Mouse (Mus musculus) ZHBTc4 (cell line): Measurements from ENCODE around the gene 2900011O08Rik.

Experiments
- DNase-seq: peaks from one replicate; pipeline ENCODE4 v3.0.0-alpha.2; 2011; ENCODE audit warnings: low read depth, low spot score

The 2900011O08Rik gene

DNA sequence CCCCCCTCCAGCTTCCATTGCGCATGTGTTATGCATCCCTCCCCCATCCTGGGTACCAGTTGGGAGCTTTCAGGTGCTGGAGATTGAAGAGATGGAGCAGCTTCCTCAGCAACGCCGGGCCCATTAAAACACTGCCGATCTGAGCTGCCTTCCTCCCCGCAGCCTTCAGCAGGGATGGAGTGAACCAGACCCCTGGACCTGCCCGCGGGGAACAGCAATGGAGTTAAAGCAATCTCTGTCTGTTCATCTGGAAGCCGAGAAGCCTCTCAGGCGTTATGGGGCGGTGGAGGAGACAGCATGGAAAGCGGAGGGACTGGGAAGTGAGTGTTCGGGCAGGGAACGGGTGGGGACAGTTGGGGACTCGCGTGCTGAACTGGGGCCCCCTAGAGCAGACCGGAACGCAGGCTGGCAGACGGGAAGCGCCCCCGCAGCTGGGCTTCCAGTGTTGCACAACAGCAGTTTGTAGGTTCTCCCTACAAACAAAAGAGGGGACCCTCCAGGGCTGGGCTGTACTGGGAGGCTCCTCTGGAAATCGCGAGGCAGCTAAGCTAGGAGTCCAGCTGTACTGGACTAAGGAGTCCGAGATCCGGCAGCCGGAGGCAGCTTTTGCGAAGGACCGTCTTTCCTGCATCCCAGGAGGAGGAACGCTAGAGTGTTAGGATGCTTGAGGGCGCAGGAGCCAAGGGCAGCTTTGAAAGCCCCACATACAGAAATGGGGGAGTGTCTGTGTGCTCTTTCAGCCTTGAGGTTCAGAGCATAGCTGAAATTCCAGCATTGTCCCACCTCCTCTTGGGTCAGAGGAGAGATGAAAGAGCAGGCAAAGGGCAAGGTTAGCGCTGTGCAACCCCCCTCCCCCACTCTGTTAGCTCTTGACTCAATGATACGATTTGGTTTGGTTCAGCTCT, at the start of gene 2900011O08Rik, which contains the start of gene Ifitm7:
Gene 2900011O08Rik, plus strand, starts transcription at position 31 of the 905 bp plus-strand sequence.
Gene Ifitm7, minus strand, starts transcription at position 315 of the 905 bp plus-strand sequence.
- peak; percentile 96 for DNase-seq

DNA sequence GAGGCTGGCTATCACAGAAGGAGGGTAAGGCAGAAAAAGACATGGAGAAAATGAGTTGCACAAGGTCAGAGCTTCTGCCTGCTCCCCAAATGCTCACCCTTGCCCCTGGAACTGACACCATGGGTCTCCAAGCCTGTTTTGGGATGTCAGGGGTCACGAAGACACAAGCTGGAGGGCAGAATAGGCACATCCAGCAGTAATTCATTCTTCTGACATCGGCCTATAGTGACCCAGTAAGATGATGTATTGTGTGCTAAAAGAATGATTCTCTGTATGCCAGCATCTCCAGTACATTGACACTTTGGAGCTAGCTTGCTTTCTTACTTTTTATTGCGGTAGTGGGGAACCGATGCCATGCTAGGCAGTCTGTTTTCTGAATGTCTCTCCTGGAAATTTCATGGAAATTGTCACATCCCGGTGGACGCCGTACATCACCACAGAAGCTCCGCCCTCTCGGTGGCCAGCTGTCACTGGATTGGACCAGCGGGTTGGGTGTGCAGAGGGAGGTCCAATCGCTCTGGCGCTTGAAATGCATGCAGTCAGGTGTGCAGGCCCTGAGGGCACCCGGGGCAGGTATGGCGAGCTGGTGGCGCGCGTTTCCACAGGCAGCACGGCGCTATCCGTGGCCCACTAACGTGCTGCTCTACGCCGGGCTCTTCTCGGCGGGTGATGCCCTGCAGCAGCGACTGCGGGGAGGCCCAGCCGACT, 46.1 kb upstream of the 2900011O08Rik start:
- DNase-seq, result peak; percentile 95

DNA sequence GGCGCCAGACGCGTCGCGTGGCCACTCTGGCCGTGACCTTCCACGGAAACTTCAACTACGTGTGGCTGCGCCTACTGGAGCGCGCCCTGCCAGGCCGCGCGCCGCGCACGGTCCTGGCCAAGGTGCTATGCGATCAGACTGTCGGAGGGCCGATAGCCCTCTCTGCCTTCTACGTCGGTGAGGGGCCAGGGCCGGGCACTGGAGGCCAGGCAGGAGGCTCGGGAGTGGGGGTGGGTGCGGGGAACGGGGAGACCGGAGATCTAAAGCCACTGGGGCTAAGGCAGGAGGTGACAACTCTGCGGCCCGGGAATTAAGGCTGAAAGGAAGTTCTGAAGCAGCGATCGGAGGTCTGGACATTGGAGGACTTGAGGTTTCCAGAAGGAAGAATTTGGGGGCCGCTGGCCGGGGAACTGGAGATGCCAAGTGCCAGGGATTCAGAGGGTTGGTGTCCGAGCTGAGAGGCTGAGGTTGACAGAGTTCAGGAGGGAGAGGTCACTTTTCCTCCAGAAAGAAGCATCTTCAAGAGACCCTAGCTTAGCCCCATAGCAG, 45.5 kb upstream of the 2900011O08Rik start:
- DNase-seq, result no peak

DNA sequence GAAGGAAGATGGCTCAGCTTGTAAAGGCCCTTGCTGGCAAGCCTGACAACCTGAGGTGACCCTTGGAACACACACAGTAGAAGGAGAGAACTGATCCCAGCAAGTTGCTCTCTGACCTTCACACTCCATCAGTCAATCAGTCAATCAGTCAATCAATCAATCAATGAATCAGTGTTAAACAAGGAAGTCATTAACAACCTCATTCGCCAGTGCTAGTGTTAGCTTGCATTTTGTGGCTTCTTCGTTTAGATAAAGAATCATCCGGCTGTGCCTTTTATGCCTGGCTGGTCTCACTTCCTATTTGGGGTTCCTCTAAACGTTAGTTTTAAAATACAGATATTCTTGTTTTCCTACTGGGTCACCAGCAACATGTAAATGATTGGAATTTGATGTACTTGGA, 42.2 kb upstream of the 2900011O08Rik start:
- DNase-seq, result no peak

GRCm38 (mm10) chr16:13944752-13945151, 41.7 kb upstream of the 2900011O08Rik start:
- DNase-seq, result no peak

DNA sequence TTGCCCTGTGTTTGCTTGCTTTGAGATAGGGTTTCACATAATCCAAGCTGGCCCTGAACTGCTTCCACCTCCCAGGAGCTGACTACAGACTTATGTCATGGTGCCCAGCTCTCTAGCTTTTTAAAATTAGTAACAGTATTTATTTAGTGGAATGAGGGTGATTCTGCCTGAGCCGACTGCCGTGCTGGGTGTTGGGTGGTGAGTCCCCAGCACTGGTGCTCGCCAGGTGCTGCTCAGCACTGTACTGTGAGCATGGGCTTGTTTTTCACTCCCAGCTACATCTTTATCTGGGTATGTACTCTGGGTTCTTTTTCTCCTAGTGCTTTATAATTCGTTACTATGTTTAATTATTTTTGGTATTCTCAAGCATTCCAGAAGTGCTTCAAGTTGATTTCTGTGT, 41.3 kb upstream of the 2900011O08Rik start:
- DNase-seq, result no peak

DNA sequence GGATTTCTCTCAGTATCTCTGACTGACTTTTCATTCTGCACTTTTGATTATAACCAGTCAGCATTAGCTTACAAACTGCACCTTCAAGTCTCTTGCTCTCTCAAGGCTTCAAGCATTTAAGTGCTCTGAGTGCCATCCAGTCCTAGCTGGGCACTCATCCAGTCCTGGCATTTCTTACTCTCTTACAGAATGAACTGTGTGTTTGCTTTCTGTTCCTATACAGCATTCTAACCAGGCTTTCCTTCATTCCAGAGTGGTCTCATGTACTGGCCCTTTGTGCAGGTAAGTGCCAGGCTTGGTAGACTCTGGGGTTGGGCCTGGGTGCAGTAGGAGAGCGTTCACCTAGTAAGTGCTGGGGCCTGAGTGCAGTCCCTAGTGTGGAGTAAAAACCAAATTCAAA, 40.1 kb upstream of the 2900011O08Rik start:
- DNase-seq, result no peak

- peak; percentile 69 for DNase-seq
Measured at GRCm38 (mm10) chr16:13951245-13951644, 35.2 kb upstream of the 2900011O08Rik start.

GRCm38 (mm10) chr16:13962053-13962452, 24.4 kb upstream of the 2900011O08Rik start:
- no peak for DNase-seq

DNA sequence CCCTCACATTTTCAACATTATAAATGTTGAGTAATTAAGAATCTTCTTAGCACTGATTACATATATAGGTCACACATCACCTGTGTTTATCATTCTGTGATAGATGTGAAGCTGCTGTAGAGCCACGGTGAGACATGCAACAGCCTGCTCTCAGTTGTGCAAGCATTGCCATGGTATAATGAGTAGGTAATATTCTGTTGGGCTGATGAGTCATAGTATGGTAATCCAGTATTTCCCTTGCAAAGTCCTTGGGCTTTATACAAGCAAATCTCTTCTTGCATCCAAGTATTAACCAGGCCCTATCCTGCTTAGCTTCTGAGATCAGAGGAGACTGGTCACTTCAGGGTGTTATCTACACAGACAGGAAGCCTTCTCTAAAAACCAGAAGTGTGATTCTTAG, 17.3 kb upstream of the 2900011O08Rik start:
- DNase-seq, result no peak

GRCm38 (mm10) chr16:13972051-13972450, 14.4 kb upstream of the 2900011O08Rik start:
- peak; percentile 79 for DNase-seq

GRCm38 (mm10) chr16:13976358-13976896, 10.0 kb upstream of the 2900011O08Rik start:
- peak; percentile 87 for DNase-seq

DNA sequence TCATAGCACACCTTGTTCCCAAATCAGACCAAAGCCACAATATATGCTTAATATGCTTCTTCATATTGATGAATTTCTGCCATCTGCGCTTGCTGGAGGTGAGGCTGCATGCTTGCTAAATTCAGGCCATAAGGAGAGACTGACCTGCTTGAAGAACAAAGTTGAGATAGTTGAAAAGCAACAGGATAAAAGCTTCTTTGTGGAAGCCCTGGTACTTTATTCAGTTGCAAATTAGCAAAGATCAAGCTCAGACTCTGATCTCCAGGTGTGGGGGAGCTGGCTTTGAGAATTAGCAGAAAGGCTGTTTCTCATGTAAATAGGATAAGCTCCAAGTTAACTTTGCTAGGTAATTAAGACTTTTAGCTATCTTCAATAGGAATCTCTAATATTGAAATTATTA, 9.4 kb upstream of the 2900011O08Rik start:
- peak; percentile 90 for DNase-seq

- peak; percentile 83 for DNase-seq
Measured at GRCm38 (mm10) chr16:13981726-13982125, 4.7 kb upstream of the 2900011O08Rik start.

GRCm38 (mm10) chr16:13983161-13983560, 3.2 kb upstream of the 2900011O08Rik start:
- no peak for DNase-seq

DNA sequence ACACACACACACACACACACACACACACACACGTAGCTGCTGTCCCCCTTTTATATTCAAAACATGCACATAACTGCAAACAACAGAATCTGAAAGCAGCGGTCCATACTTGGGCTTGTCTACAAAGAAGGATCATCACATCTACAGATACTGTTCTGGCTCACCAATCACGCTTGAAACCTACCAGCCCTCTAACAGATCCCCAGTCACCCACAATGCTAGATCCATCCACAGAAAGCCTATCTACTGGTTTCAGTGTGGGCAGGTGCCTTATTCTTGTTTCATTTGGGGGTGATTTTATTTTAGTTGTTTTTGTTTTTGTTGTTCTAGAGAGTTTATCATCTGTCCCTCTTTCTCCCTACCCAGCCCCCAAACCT, 219 bp upstream of the 2900011O08Rik start:
- peak; percentile 39 for DNase-seq

GRCm38 (mm10) chr16:13992518-13993248, 6.3 kb downstream of the 2900011O08Rik start:
- DNase-seq, result no peak

DNA sequence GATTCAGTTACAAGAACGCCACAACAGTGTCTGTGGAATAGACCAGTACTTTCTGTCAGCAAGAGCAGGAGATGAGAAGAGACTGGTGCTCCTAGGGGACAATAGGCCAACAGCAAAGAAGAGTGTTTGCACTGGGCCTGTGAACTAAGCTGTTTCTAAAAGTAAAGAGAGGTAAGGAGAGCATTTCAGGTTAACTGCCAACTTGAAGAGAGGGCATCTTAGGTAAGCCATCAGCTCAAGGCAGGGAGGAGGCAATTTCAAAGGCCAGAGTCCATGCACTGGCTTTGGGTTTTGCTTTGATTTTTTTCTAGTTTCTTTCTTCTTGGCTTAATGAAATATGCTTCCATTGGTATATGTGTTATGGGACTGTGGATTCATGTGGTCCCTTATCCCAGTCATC, 7.7 kb downstream of the 2900011O08Rik start:
- no peak for DNase-seq

DNA sequence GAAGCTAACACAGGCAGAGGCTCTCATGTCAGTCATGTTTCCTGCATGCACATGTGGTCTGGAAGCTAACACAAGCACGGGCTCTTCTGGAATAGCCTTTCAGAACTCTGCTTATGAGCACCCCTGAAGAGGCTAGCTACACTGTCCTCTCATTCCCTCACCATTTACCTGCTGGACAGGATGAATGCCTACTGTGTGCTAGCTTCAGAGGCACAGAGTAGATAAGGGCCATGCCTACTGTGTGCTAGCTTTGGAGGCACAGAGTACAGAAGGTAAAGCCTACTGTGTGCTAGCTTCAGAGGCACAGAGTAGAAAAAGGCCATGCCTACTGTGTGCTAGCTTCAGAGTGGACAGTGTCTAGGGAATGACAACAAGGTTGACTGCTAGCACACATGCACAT, 8.1 kb downstream of the 2900011O08Rik start:
- DNase-seq, result no peak

GRCm38 (mm10) chr16:14003386-14004130, 17.2 kb downstream of the 2900011O08Rik start:
- DNase-seq, result no peak

- peak; percentile 38 for DNase-seq
Measured at GRCm38 (mm10) chr16:14004170-14004569, 17.8 kb downstream of the 2900011O08Rik start.
